Mouse (Mus musculus): Measurements from ENCODE around the gene Foxa2.

GRCm38 (mm10) chr2:148013382-148013781 lies 33.4 kb downstream of the Foxa2 start:
- no peak for TF ChIP-seq CTCF (conservative IDR thresholded peaks at IDR 0.05; ENCODE audit: insufficient read depth, insufficient read length, low read depth, low read length)
- TF ChIP-seq POLR2A (IDR thresholded peaks at IDR 0.05; ENCODE audit: low read depth, low read length) = no peak

All from kidney, adult 2 months (tissue).